In genomic region chr7:142535116-142535515, GRCm38 (mm10) we compare ENCODE assay signal across 9 mouse cellular contexts. TPM values are rescaled to one million over a fixed set of nuclear protein-coding genes. Genes with fewer than 3 reads are reported as not detected.
A peak's percentile ranks its signal among the peaks of the same experiment; 100 is the strongest.
DNase-seq lines count a peak whose midpoint lies in the region; ATAC-seq and TF ChIP-seq lines count a peak whose summit lies in the region.
"Had no signal": no experiment of that assay in that cellular context is flagged by ENCODE, and none has a peak within 500 bp of the region (broad histone marks: within the 10 kb centered on the region; RNA-seq: fewer than 3 reads in every experiment).

No protein-coding gene starts in this region.

- H3K4me3 ChIP-seq in gastrocnemius, adult 2 months, result no peak overlapping the region
- no peak overlapping the region for H3K4me3 ChIP-seq in kidney, postnatal 0 days (replicated peaks; ENCODE audit: low read depth, low read length)
- no peak overlapping the region for H3K4me3 ChIP-seq in limb, embryonic 12.5 days (replicated peaks)
- H3K4me3 ChIP-seq in stomach, embryonic 14.5 days (ENCODE audit: low read depth, low read length), result no peak overlapping the region
- H3K4me3 ChIP-seq: hindbrain, embryonic 15.5 days had no signal

- ATAC-seq in kidney, postnatal 0 days (replicated peaks; ENCODE audit: low FRiP score, low read depth), result no peak
- ATAC-seq in limb, embryonic 12.5 days (ENCODE audit: insufficient number of reproducible peaks, insufficient read depth, low FRiP score, low TSS enrichment, low read depth), result no peak
- ATAC-seq in stomach, embryonic 14.5 days (ENCODE audit: insufficient number of reproducible peaks, insufficient read depth, low FRiP score, low read depth), result no peak

- peaks cover 28% of the 10 kb centered on the region; the same call in 1 of the 2 replicates for H3K4me1 ChIP-seq in kidney, postnatal 0 days (replicated peaks; ENCODE audit: insufficient read depth, low read length)
- peaks cover 74% of the 10 kb centered on the region for H3K4me1 ChIP-seq in limb, embryonic 12.5 days (replicated peaks)
- H3K4me1 ChIP-seq in stomach, embryonic 14.5 days (ENCODE audit: control insufficient read depth, insufficient read depth, low read length), result peaks cover 62% of the 10 kb centered on the region

- WGBS in kidney, postnatal 0 days, result 72% methylated on average over 4 of the region's 4 CpGs
- 72% methylated on average over 4 of the region's 4 CpGs for WGBS in limb, embryonic 12.5 days
- 39% methylated on average over 4 of the region's 4 CpGs for WGBS in stomach, embryonic 14.5 days

- no peak overlapping the region for H3K4me2 ChIP-seq in kidney, postnatal 0 days (ENCODE audit: low read length)
- no peak overlapping the region for H3K4me2 ChIP-seq in limb, embryonic 12.5 days
- H3K4me2 ChIP-seq in stomach, embryonic 14.5 days (replicated peaks; ENCODE audit: low read depth, low read length), result no peak overlapping the region
- H3K4me2 ChIP-seq: hindbrain, embryonic 15.5 days had no signal

- H3K27me3 ChIP-seq in kidney, postnatal 0 days (ENCODE audit: insufficient read depth, low read length), result no peaks in the 10 kb centered on the region
- no peaks in the 10 kb centered on the region for H3K27me3 ChIP-seq in limb, embryonic 12.5 days
- H3K27me3 ChIP-seq in stomach, embryonic 14.5 days (ENCODE audit: control insufficient read depth, insufficient read depth, low read length), result no peaks in the 10 kb centered on the region
- H3K27me3 ChIP-seq: hindbrain, embryonic 15.5 days had no signal

- intact Hi-C loops in gastrocnemius, adult 2 months (cut with DNase I), result no loop called here

- H3K9me3 ChIP-seq in kidney, postnatal 0 days (replicated peaks; ENCODE audit: low read length), result no peaks in the 10 kb centered on the region
- no peaks in the 10 kb centered on the region for H3K9me3 ChIP-seq in limb, embryonic 12.5 days
- no peaks in the 10 kb centered on the region for H3K9me3 ChIP-seq in stomach, embryonic 14.5 days (ENCODE audit: control insufficient read depth, low read depth, low read length)
- H3K9me3 ChIP-seq: hindbrain, embryonic 15.5 days had no signal

- H3K36me3 ChIP-seq in kidney, postnatal 0 days (ENCODE audit: insufficient read depth, low read length), result peaks cover 5% of the 10 kb centered on the region; the same call in 1 of the 2 replicates
- H3K36me3 ChIP-seq in limb, embryonic 12.5 days, result peaks cover 11% of the 10 kb centered on the region; the same call in 1 of the 2 replicates
- peaks cover 4% of the 10 kb centered on the region; the same call in 1 of the 2 replicates for H3K36me3 ChIP-seq in stomach, embryonic 14.5 days (ENCODE audit: control insufficient read depth, insufficient read depth, low read length)

- H3K9ac ChIP-seq in kidney, postnatal 0 days (ENCODE audit: low read depth, low read length), result 0 out of 2 replicates have a peak overlapping the region, but pooled peaks have one; percentile 1
- H3K9ac ChIP-seq in limb, embryonic 12.5 days (replicated peaks), result no peak overlapping the region; the same call in 1 of the 2 replicates
- no peak overlapping the region for H3K9ac ChIP-seq in stomach, embryonic 14.5 days (replicated peaks; ENCODE audit: low read depth, low read length)
- H3K9ac ChIP-seq: hindbrain, embryonic 15.5 days had no signal

- DNase-seq in gastrocnemius, adult 2 months, result no peak
- no peak for DNase-seq in gastrocnemius, adult 18-20 months (ENCODE audit: low spot score)
- DNase-seq in kidney, postnatal 0 days (ENCODE audit: low spot score), result no peak
- DNase-seq in kidney, postnatal 4 days, result no peak
- DNase-seq in retina, postnatal 1 day, result no peak
- DNase-seq in neural tube, embryonic 10.5 days (ENCODE audit: extremely low spot score, low spot score), result no peak

- TF ChIP-seq CTCF in gastrocnemius, adult 2 months (IDR thresholded peaks at IDR 0.05), result no peak
- TF ChIP-seq CTCF in kidney, postnatal 0 days (IDR thresholded peaks at IDR 0.05; ENCODE audit: low read depth), result no peak

- 0 out of 2 replicates have a peak overlapping the region, but pooled peaks have one; percentile 3 for H3K27ac ChIP-seq in gastrocnemius, adult 2 months
- H3K27ac ChIP-seq in kidney, postnatal 0 days, result peak overlapping the region; percentile 96
- H3K27ac ChIP-seq in limb, embryonic 12.5 days, result peak overlapping the region; percentile 97
- H3K27ac ChIP-seq in stomach, embryonic 14.5 days (ENCODE audit: low read length), result peak overlapping the region; percentile 98
- H3K27ac ChIP-seq: hindbrain, embryonic 15.5 days had no signal

RNA-seq across cellular contexts. Expression of gene Mrpl23, which starts 2.6 kb away (rescaled TPM):
- 1 to 10 TPM in 1 of 2 experiments, under 1 TPM in 1; 0.89 to 1.4 TPM for total RNA-seq in gastrocnemius, adult 2 months (2021)
- total RNA-seq in gastrocnemius, adult 18-20 months (2021), result 1 to 10 TPM; 1.7 to 1.9 TPM
- polyA plus RNA-seq in kidney, postnatal 0 days (2015; fragmentation: Nextera tagmentation; extraction: Ambion mirVana), result 21.3 and 22.6 TPM in 2 replicates
- 29.4 and 33.3 TPM in 2 replicates for polyA plus RNA-seq in limb, embryonic 12.5 days (2016; fragmentation: Nextera tagmentation; extraction: Ambion mirVana)
- polyA plus RNA-seq in stomach, embryonic 14.5 days (2014; fragmentation: Nextera tagmentation; extraction: Ambion mirVana), result 32.6 and 35.6 TPM in 2 replicates

RNA-seq across cellular contexts. Expression of gene Tnnt3, which starts 36.5 kb away (rescaled TPM):
- total RNA-seq in gastrocnemius, adult 2 months (2021), result over 10,000 TPM; 28,899 to 38,022 TPM
- over 10,000 TPM; 35,269 to 35,976 TPM for total RNA-seq in gastrocnemius, adult 18-20 months (2021)
- polyA plus RNA-seq in kidney, postnatal 0 days (2015; fragmentation: Nextera tagmentation; extraction: Ambion mirVana), result 3.4 TPM in 2 replicates
- 14.3 and 17.3 TPM in 2 replicates for polyA plus RNA-seq in limb, embryonic 12.5 days (2016; fragmentation: Nextera tagmentation; extraction: Ambion mirVana)
- 2.2 and 2.6 TPM in 2 replicates for polyA plus RNA-seq in stomach, embryonic 14.5 days (2014; fragmentation: Nextera tagmentation; extraction: Ambion mirVana)

Comparison
In these comparisons a context has a peak if more than half of its experiments do, and no peak if none do; other contexts are left out.
1. H3K27ac ChIP-seq: peak in every context shown above with its lines; median percentile 98 in stomach, embryonic 14.5 days; 97 in limb, embryonic 12.5 days; 96 in kidney, postnatal 0 days; 3 in gastrocnemius, adult 2 months.